Mouse (Mus musculus): ENCODE results near the gene Zranb3.

DNA sequence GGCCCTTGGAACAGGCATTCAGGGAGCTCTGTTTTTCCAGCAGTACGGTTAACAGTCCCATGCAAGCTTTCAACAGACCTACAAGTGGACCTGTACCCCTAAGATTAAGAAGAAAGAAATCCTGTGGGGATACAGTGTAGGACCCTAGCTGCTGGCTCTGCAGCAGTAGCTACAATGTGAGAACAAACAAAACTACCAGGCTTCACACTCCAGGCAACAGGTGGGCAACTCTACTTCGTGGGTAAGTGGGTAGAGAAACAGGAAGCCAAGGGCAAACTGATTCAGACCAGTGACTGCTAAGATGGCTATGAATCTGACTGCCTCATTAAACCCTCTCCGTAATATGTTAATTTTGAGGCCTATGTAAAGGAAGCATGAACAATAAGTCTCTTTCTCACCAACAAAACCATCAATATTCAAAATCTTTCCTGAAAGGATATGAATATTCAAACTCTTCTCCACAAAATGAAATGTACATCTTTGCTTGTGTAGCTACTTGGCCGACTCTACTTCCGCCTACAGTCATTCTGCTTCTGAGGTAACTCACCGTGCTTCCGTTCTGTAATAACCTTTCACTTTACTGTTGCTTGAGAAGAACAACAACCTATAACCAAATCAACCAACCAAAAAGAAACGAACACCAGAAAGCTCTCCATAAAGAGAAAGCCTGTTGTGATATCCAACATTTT is 25.9 kb downstream of the Zranb3 start:
- TF ChIP-seq POLR2A (IDR thresholded peaks at IDR 0.05; ENCODE audit: borderline replicate concordance, low read depth, low read length) (no peak), CTCF (IDR thresholded peaks at IDR 0.05; ENCODE audit: low read depth, low read length) (no peak)
